Comparison of ENCODE assay signal across 9 mouse cellular contexts in the genomic region with DNA sequence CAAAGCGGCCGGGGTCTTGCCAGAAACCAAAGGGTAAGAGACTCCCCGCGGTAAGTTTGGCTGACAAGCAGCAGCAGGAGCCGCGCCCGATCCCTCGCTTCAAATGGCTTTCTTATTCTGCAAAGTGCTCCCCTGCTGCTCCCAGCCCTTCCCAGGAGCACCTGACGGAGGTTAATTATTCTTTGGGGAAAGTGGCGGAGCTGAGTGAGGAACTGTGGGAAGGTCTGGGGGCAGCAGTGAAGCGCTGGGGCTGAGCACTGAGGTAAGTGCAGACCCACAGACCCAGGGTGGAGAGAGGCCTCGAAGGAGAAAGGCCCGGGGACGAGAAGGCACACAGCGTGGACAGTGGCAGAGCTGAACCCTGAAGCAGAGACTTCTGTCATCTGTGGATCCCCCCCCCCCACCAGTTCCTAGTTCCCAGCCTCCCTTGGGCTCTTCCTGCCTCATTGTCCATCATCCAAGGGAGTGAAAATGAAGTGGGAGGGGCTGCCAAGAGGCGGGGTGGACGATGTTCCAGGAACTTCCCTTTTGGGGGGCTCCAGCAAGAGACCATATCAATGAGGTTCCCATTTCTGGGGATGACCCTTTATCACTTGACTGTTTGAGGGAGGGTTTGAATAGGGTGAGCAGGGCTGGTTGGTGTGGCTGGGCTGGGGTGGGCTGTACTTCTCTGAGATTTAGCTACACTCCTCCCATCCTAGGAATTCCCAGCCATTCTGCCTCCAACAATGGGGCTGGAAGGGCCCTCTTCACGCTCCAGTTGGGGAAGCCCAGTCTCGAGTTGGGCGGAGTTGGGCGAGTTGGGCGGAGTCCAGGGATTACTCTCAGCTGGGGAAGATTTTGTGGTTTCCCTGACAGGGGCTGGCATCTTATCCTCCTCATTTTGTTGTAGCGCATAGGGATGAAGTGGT. TPM values are rescaled to one million over a fixed set of nuclear protein-coding genes. Genes with fewer than 3 reads are reported as not detected.
DNase-seq lines count a peak whose midpoint lies in the region; ATAC-seq lines count a peak whose summit lies in the region.
"Had no signal": no experiment of that assay in that cellular context is flagged by ENCODE, and none has a peak within 500 bp of the region (broad histone marks: within the 10 kb centered on the region; RNA-seq: fewer than 3 reads in every experiment).

No protein-coding gene starts in this region.

- peak overlapping the region; percentile 38 for H3K4me3 ChIP-seq in heart, embryonic 15.5 days
- H3K4me3 ChIP-seq in forebrain, embryonic 13.5 days = peak overlapping the region; percentile 21
- no peak overlapping the region for H3K4me3 ChIP-seq in neural tube, embryonic 14.5 days (ENCODE audit: low read depth, low read length)
- H3K4me3 ChIP-seq: megakaryocyte, embryonic 14.5 days had no signal

- H3K27me3 ChIP-seq in heart, embryonic 15.5 days = peaks cover 11% of the 10 kb centered on the region; the same call in 1 of the 2 replicates
- peaks cover 6% of the 10 kb centered on the region; the same call in 1 of the 2 replicates for H3K27me3 ChIP-seq in forebrain, embryonic 13.5 days
- no peaks in the 10 kb centered on the region for H3K27me3 ChIP-seq in neural tube, embryonic 14.5 days (ENCODE audit: control insufficient read depth, insufficient read depth, low read length)

- no peaks in the 10 kb centered on the region for H3K36me3 ChIP-seq in heart, embryonic 15.5 days
- no peaks in the 10 kb centered on the region for H3K36me3 ChIP-seq in forebrain, embryonic 13.5 days (ENCODE audit: poor library complexity, severe bottlenecking)
- no peaks in the 10 kb centered on the region for H3K36me3 ChIP-seq in neural tube, embryonic 14.5 days (ENCODE audit: control insufficient read depth, insufficient read depth, low read length)

- H3K4me1 ChIP-seq in heart, embryonic 15.5 days (replicated peaks) = peaks cover 8% of the 10 kb centered on the region
- H3K4me1 ChIP-seq in forebrain, embryonic 13.5 days = peaks cover 15% of the 10 kb centered on the region
- H3K4me1 ChIP-seq in neural tube, embryonic 14.5 days (ENCODE audit: control insufficient read depth, insufficient read depth, low read length) = 0 out of 2 replicates have a peak, but pooled peaks cover 2% of the 10 kb centered on the region
- H3K4me1 ChIP-seq: megakaryocyte, embryonic 14.5 days had no signal

- no peak overlapping the region for H3K27ac ChIP-seq in heart, embryonic 15.5 days
- no peak overlapping the region for H3K27ac ChIP-seq in forebrain, embryonic 13.5 days
- no peak overlapping the region for H3K27ac ChIP-seq in neural tube, embryonic 14.5 days (ENCODE audit: low read depth, low read length)

- H3K9me3 ChIP-seq in heart, embryonic 15.5 days (replicated peaks) = no peaks in the 10 kb centered on the region
- H3K9me3 ChIP-seq in forebrain, embryonic 13.5 days (replicated peaks) = no peaks in the 10 kb centered on the region
- no peaks in the 10 kb centered on the region for H3K9me3 ChIP-seq in neural tube, embryonic 14.5 days (ENCODE audit: control insufficient read depth, low read length)

- intact Hi-C loops in heart, postnatal 10 days (cut with DNase I) = no loop called here

- WGBS in heart, embryonic 15.5 days = 10% methylated on average over 23 of the region's 23 CpGs
- 3% methylated on average over 23 of the region's 23 CpGs for WGBS in forebrain, embryonic 13.5 days
- WGBS in neural tube, embryonic 14.5 days = 5% methylated on average over 23 of the region's 23 CpGs

- no peak for DNase-seq in heart, postnatal 10 days
- peak; percentile 48 to 66 for DNase-seq in kidney, postnatal 36 days
- no peak for DNase-seq in right cerebral cortex, postnatal 36 days (ENCODE audit: low spot score in 2 of 2)
- DNase-seq in gastrocnemius, postnatal 4 days (ENCODE audit: low spot score in 2 of 2) = no peak
- DNase-seq in adrenal gland, postnatal 25 days = no peak

- H3K9ac ChIP-seq in heart, embryonic 15.5 days = peak overlapping the region; percentile 51
- peak overlapping the region; percentile 5; the same call in 1 of the 2 replicates for H3K9ac ChIP-seq in forebrain, embryonic 13.5 days
- 0 out of 2 replicates have a peak overlapping the region, but pooled peaks have one; percentile 28 for H3K9ac ChIP-seq in neural tube, embryonic 14.5 days (replicated peaks; ENCODE audit: low read depth, low read length)

- ATAC-seq in heart, embryonic 15.5 days (replicated peaks; ENCODE audit: insufficient number of reproducible peaks, insufficient read depth, low FRiP score, low read depth) = 0 out of 2 replicates have a peak, but pooled peaks have one; percentile 27
- peak; percentile 55 for ATAC-seq in forebrain, embryonic 13.5 days
- no peak for ATAC-seq in neural tube, embryonic 14.5 days (ENCODE audit: low read depth)

- H3K4me2 ChIP-seq in heart, embryonic 15.5 days = peak overlapping the region; percentile 68
- peak overlapping the region; percentile 56 for H3K4me2 ChIP-seq in forebrain, embryonic 13.5 days
- H3K4me2 ChIP-seq in neural tube, embryonic 14.5 days (ENCODE audit: low read depth, low read length) = peak overlapping the region; percentile 39

RNA-seq across cellular contexts. Expression of gene Shb, which starts 59.4 kb away (rescaled TPM):
- 8.6 and 10.7 TPM in 2 replicates for polyA plus RNA-seq in heart, embryonic 15.5 days (2015; fragmentation: Nextera tagmentation; extraction: Ambion mirVana)
- total RNA-seq in heart, postnatal 10 days (2021) = 10 to 100 TPM; 67.9 to 71.6 TPM
- 6.5 and 7.2 TPM in 2 replicates for polyA plus RNA-seq in forebrain, embryonic 13.5 days (2015; fragmentation: Nextera tagmentation; extraction: Ambion mirVana)
- 4.4 and 6.2 TPM in 2 replicates for polyA plus RNA-seq in neural tube, embryonic 14.5 days (2014; fragmentation: Nextera tagmentation; extraction: Ambion mirVana)
- 10 to 100 TPM; 16.8 to 23.5 TPM for total RNA-seq in gastrocnemius, postnatal 4 days (2021)
- 88.4 and 94.4 TPM in 2 replicates for total RNA-seq in adrenal gland, postnatal 25 days (2021)

Comparison
In these comparisons a context has a peak if more than half of its experiments do, and no peak if none do; other contexts are left out.
1. DNase-seq: peak in kidney, postnatal 36 days (2 of 2); none in heart, postnatal 10 days (0 of 2), right cerebral cortex, postnatal 36 days (0 of 2), gastrocnemius, postnatal 4 days (0 of 2) and adrenal gland, postnatal 25 days (single experiment).
2. Peak in every context shown above with its lines, with median percentiles within 50 percentile points of each other: H3K4me2 ChIP-seq and H3K9ac ChIP-seq.